Mouse (Mus musculus) Patski (cell line): ENCODE results near the gene Rap1gap. TPM values are rescaled to one million over a fixed set of nuclear protein-coding genes. Genes with fewer than 3 reads are reported as not detected.

ENCODE experiments used
- ATAC-seq: fragments of 100-300 bp; one replicate; pipeline ENCODE4 v1.8.0; 2021
- CTCF ChIA-PET: fragments of 350-600 bp; sonication (Branson Sonifier 250); formaldehyde crosslinking; loops from one replicate; lab custom pipeline; 2022; ENCODE audit warnings: inconsistent platforms; lab: Charles Lee
- POLR2A ChIA-PET: fragments of 350-600 bp; sonication (Branson Sonifier 250); formaldehyde crosslinking; loops from one replicate; lab custom pipeline; 2022; ENCODE audit warnings: antibody characterized with exemption, inconsistent platforms; lab: Charles Lee
- DNase-seq: peaks from one replicate; pipeline ENCODE4 v3.0.0-alpha.2; 2011; ENCODE audit warnings: low read depth, low spot score
- H3K27me3 ChIP-seq: fragments of 371-371 bp; one replicate; pipeline ENCODE4 v1.5.1; 2021
- CTCF ChIP-seq: fragments of 100-300 bp; IDR thresholded peaks from one replicate; pipeline ENCODE4 v1.5.1; 2021
- in situ Hi-C: fragments of 300-500 bp; cut with MboI; formaldehyde crosslinking; loops from 3 replicates; pipeline ENCODE4 v1.11.1; 2018; ENCODE audit warnings: low pct_unique_long_range_greater_than_20kb, mixed read lengths
- polyA plus RNA-seq: library from polyadenylated mRNA; unstranded; gene quantifications from one replicate; pipeline ENCODE4 v1.2.3, GENCODE M21; 2021

Gene Rap1gap
- polyA plus RNA-seq, 1 experiment from 2014 or later = 48.4 TPM

- ATAC-seq (no peak), DNase-seq (no peak)
- ChIA-PET POLR2A (interaction anchor here (1.1 kb wide), 1 partner anchor 12 kb away, joined by 4 read pairs; no protein-coding TSS in a partner anchor), CTCF (no interaction called here)
- no peaks in the 10 kb centered on the region for H3K27me3 ChIP-seq
- no peak for TF ChIP-seq CTCF
- in situ Hi-C loops = no loop called here
These were observed 21.1 kb upstream of the Rap1gap start for GRCm38 (mm10) chr4:137643459-137643858.

DNA sequence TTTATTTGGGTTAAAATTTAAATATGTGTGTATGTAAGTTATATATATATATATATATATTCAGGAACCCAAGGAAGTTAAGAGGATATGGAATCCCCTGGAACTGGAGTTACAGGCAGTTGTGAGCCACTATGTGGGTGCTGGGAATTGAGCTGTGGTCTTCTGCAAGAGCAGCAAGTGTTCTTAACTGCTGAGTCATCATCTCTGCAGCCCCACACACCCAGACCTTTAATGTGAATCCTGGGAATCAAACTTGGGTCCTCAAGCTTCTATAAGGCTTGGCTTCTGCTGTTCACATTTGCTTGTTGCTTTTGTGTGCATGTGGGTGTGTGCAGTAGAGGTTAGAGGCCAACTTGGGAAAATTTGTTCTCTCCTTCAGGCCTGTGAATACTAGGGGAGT lies 18.3 kb upstream of the Rap1gap start:
- no peak for ATAC-seq
- CTCF ChIA-PET = no interaction called here
- TF ChIP-seq CTCF = no peak

DNA sequence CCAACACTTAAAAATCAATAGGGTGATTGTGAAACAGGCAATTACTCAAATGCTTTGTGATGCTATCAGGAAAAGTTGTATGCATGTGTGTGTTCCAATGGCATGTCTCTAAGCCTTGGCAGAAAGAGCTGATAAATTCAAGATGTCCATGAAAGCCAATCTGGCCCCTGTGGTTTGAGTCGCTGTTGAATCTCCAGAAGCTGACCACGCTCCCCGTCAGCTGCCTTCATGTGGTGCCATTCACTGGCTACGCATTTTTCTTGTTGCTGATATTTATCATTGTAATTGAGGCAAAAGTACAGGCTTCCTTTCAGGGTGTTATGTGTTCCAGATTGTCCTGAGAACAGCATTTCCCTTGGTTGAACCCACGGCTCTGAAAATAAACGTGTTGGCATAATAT lies 16.9 kb upstream of the Rap1gap start:
- no peaks in the 10 kb centered on the region for H3K27me3 ChIP-seq
- ChIA-PET POLR2A (no interaction called here), CTCF (no interaction called here)
- ATAC-seq = no peak
- no peak for DNase-seq
- TF ChIP-seq CTCF = no peak
- in situ Hi-C loops = no loop called here

More for the DNA sequence above, 18.3 kb upstream of the Rap1gap start:
- POLR2A ChIA-PET = interaction anchor here (1.1 kb wide), 1 partner anchor 52 kb away, joined by 3 read pairs; no protein-coding TSS in a partner anchor
- H3K27me3 ChIP-seq = no peaks in the 10 kb centered on the region
- in situ Hi-C loops = no loop called here
- DNase-seq = no peak

DNA sequence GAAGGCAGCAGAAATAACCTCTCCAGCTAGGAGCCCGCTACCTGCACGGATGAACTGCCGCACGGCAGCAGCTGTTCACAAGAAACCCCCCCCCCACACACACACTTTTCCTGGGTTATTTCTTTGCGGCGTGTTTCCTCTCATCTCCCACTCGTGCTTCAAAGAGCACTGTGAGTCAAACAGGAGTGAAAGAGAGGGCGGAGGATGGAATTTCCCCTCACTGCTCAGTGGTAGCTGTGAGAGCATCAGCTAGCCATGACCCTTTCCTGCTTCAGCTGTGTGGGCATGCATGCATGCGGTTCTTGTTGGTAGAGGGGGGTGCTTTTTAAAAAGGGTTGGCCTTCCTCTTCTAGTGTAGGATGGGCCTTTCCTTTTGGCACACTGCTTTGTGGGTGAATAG lies 16.3 kb upstream of the Rap1gap start:
- CTCF ChIA-PET = no interaction called here
- ATAC-seq = no peak
- POLR2A ChIA-PET = no interaction called here
- TF ChIP-seq CTCF = no peak
- no peaks in the 10 kb centered on the region for H3K27me3 ChIP-seq
- DNase-seq = no peak
- in situ Hi-C loops = no loop called here

DNA sequence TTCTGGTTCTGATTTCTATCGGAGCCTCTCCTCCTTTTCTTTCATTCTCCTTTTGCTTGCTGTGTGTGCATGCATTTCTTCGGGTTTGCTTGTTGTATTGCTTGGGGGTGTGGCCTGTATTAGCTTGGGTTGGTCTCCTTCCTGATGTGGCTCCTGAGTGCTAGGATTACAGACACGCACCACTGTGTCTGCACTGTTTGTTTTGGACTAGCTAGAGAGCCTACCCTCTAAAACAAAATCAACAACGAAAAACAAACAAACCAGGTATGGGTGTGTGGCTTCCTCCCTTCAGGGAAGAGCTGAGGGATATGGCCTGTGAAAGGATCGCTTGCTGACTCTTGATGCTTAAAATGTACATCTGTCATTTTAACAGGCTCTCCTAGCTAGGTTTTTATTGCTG lies 13.6 kb upstream of the Rap1gap start:
- in situ Hi-C loops = no loop called here
- POLR2A ChIA-PET = no interaction called here
- DNase-seq = no peak
- ATAC-seq = no peak
- CTCF ChIA-PET = no interaction called here
- H3K27me3 ChIP-seq = no peaks in the 10 kb centered on the region
- TF ChIP-seq CTCF = no peak

GRCm38 (mm10) chr4:137652835-137653346 lies 11.6 kb upstream of the Rap1gap start:
- no peak for TF ChIP-seq CTCF
- H3K27me3 ChIP-seq = no peaks in the 10 kb centered on the region
- ChIA-PET CTCF (no interaction called here), POLR2A (no interaction called here)
- no peak for ATAC-seq
- in situ Hi-C loops = no loop called here
- no peak for DNase-seq

DNA sequence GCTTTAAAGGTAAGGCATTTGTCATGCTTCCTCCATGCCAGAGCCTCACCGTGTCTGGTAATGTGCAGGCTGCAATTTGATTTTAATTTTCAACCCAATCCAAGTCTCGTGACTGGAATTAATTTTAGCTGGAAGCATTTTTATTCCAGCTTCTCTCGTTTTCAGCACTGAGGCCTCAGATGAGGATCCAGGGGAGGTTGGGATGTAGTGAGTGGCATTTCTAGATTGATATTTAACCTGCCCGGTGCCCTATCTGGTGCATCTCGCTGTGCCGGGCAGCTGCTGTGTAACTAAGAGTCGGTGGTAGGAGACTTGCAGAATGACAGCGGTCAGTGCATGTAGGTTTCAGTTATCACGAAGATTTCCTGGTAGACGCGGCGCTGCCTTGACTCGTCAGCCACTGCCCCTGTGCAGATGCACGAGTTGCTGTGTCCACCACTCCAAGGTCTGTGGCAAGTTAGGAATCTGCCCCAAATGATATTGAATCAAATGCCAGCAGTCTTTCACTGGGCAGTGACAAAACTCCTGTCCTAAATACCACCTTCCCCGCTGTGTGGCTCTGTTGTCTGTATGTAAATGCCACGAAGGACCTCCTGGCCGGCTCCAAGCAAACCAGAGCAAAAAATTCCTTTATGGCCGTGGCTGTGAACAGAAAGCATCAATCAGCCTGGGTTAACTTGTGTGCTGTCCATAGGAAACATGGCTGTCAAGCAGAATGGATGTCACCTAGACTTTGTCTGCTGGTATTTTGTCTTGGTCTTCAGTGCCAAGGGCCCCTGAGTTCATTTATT lies 9.1 kb upstream of the Rap1gap start:
- ChIA-PET CTCF (no interaction called here), POLR2A (no interaction called here)
- in situ Hi-C loops = no loop called here
- no peaks in the 10 kb centered on the region for H3K27me3 ChIP-seq
- no peak for ATAC-seq
- no peak for DNase-seq
- no peak for TF ChIP-seq CTCF

- DNase-seq (no peak), ATAC-seq (no peak)
- CTCF ChIA-PET = no interaction called here
- in situ Hi-C loops = no loop called here
- POLR2A ChIA-PET = no interaction called here
- no peaks in the 10 kb centered on the region for H3K27me3 ChIP-seq
- no peak for TF ChIP-seq CTCF
These were observed 6.9 kb upstream of the Rap1gap start for GRCm38 (mm10) chr4:137657674-137658073.

GRCm38 (mm10) chr4:137659541-137659940 lies 5.0 kb upstream of the Rap1gap start:
- H3K27me3 ChIP-seq = no peaks in the 10 kb centered on the region
- in situ Hi-C loops = no loop called here
- POLR2A ChIA-PET = no interaction called here
- TF ChIP-seq CTCF = no peak
- ATAC-seq = no peak
- CTCF ChIA-PET = interaction anchor here (1.2 kb wide), 1 partner anchor 14 kb away, joined by 3 read pairs; no protein-coding TSS in a partner anchor
- no peak for DNase-seq

DNA sequence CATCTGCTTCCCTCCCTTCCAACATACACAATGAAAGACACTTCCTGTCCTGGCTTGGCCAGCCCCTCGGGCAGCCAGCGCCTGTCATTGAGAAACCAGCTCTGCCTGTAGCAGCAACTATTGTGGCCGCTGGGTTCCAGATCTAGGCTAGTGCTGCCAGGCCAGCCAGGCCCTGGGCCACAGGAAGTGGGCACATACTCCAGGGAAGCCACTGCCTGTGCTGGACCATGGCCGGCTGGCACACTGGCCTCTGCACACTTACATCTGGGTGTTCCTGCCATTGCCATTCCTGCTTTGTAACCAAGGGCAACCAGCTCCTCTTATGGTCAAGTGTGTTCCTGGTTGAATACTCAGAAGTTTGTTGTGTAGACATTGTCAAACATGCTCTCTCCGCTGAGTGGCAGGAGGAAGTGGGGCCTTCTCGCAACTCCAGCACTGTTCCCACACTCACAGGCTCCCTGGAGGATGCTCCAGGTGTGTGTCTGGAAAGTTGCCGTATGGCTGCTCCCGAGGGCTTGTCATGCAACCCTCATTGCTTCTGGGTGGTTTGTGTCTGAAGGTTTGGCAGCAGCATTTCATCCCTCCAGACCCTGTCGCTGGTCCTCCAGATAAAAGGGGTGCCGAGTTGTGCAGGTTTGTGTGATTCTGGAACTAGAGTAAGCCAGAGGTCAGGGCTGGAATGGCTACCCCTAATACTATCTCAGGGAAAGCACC lies 4.0 kb upstream of the Rap1gap start:
- ATAC-seq (peak; percentile 4), DNase-seq (no peak)
- H3K27me3 ChIP-seq = no peaks in the 10 kb centered on the region
- in situ Hi-C loops = no loop called here
- POLR2A ChIA-PET = no interaction called here
- TF ChIP-seq CTCF = no peak
- CTCF ChIA-PET = no interaction called here

GRCm38 (mm10) chr4:137661078-137661450 lies 3.5 kb upstream of the Rap1gap start:
- no peak for TF ChIP-seq CTCF
- no peaks in the 10 kb centered on the region for H3K27me3 ChIP-seq
- no peak for ATAC-seq
- no peak for DNase-seq
- in situ Hi-C loops = no loop called here
- ChIA-PET CTCF (no interaction called here), POLR2A (no interaction called here)
